Mouse (Mus musculus) lung, adult 2 months (tissue): ENCODE results near the gene Gm5089.

Experiments
- CTCF ChIP-seq: fragments of 200-500 bp; IDR thresholded peaks from 2 replicates; pipeline ENCODE4 v1.5.1; 2011; ENCODE audit warnings: mild to moderate bottlenecking, low read length, control low read depth; ENCODE audit not compliant: insufficient read depth
- POLR2A ChIP-seq: fragments of 200-500 bp; IDR thresholded peaks from 2 replicates; pipeline ENCODE4 v1.6.1; 2011; ENCODE audit warnings: low read depth, mild to moderate bottlenecking, control low read depth, low read length, borderline replicate concordance; ENCODE audit errors: extremely low read depth

- TF ChIP-seq POLR2A (no peak), CTCF (no peak)
Measured at GRCm38 (mm10) chr14:122388431-122389031, 62.4 kb downstream of the Gm5089 start.
